Mouse (Mus musculus) liver, adult 2 months (tissue): ENCODE data around the gene Akr1c18. TPM values are rescaled to one million over a fixed set of nuclear protein-coding genes. Genes with fewer than 3 reads are reported as not detected.

Experiments
- DNase-seq: peaks from one replicate; pipeline ENCODE4 v3.0.0-alpha.2; 2011; ENCODE audit warnings: low read depth, low spot score; ENCODE audit errors: extremely low read depth
- H3K27ac ChIP-seq: fragments of 200-500 bp; replicated peaks from 2 replicates; pipeline ENCODE4 v1.5.1; 2012; ENCODE audit warnings: low read depth, mild to moderate bottlenecking, control low read depth, inconsistent platforms, low read length; ENCODE audit not compliant: insufficient read depth
- H3K27me3 ChIP-seq: fragments of 200-500 bp; 2 replicates; pipeline ENCODE4 v1.6.1; 2012; ENCODE audit warnings: mild to moderate bottlenecking, moderate library complexity, low read length, inconsistent platforms; ENCODE audit not compliant: control insufficient read depth, insufficient read depth
- H3K36me3 ChIP-seq: fragments of 200-500 bp; 2 replicates; pipeline ENCODE4 v1.6.1; 2012; ENCODE audit warnings: low read length, inconsistent platforms; ENCODE audit not compliant: control insufficient read depth, insufficient read depth
- H3K4me1 ChIP-seq: fragments of 200-500 bp; 2 replicates; pipeline ENCODE4 v1.6.1; 2011; ENCODE audit warnings: low read length; ENCODE audit not compliant: control insufficient read depth, insufficient read depth
- H3K4me3 ChIP-seq: fragments of 200-500 bp; 2 replicates; pipeline ENCODE4 v1.5.1; 2011; ENCODE audit warnings: low read depth, mild to moderate bottlenecking, control low read depth, low read length, moderate library complexity; ENCODE audit not compliant: insufficient read depth
- H3K79me2 ChIP-seq: fragments of 200-500 bp; 2 replicates; pipeline ENCODE4 v1.6.1; 2012; ENCODE audit warnings: inconsistent platforms, mild to moderate bottlenecking, low read length, moderate library complexity; ENCODE audit not compliant: control insufficient read depth, insufficient read depth
- H3K9ac ChIP-seq: fragments of 200-500 bp; 2 replicates; pipeline ENCODE4 v1.6.1; 2012; ENCODE audit warnings: low read depth, mild to moderate bottlenecking, control low read depth, inconsistent platforms, low read length
- CTCF ChIP-seq: fragments of 200-500 bp; IDR thresholded peaks from 2 replicates; pipeline ENCODE4 v1.5.1; 2011; ENCODE audit warnings: low read depth, low read length, control low read depth
- POLR2A ChIP-seq: fragments of 200-500 bp; IDR thresholded peaks from 2 replicates; pipeline ENCODE4 v1.6.1; 2011; ENCODE audit warnings: low read length, control low read depth; ENCODE audit not compliant: insufficient read depth; ENCODE audit errors: extremely low read depth
- whole genome bisulfite sequencing: fragments of 180-500 bp; shearing (Covaris S2); methylation state at CpG from one replicate; pipeline ENCODE4 v1.1.7; 2018; 5-methylcytosine and 5-hydroxymethylcytosine counted together
- polyA plus RNA-seq: library from polyadenylated mRNA; depleted of rRNA; stranded (reverse); fragments of >200 nt; gene quantifications from 2 replicates; pipeline ENCODE4 v1.2.3, GENCODE M21; 2012
- total RNA-seq: library from RNA; depleted of rRNA; stranded (reverse); fragments of >200 nt; gene quantifications from 2 replicates; pipeline ENCODE4 v1.2.3, GENCODE M21; 2014

Gene Akr1c18
- total and polyA plus RNA-seq, 2 experiments = 0.55 TPM; not detected in 1

- no peaks in the 10 kb centered on the region for H3K27me3 ChIP-seq
- no peak for DNase-seq
- no peak overlapping the region for H3K9ac ChIP-seq
- H3K4me1 ChIP-seq = no peaks in the 10 kb centered on the region
- no peaks in the 10 kb centered on the region for H3K36me3 ChIP-seq
- WGBS = 46% methylated on average over 2 of the region's 2 CpGs
- H3K27ac ChIP-seq = no peak overlapping the region
- TF ChIP-seq POLR2A = no peak
- TF ChIP-seq CTCF = no peak
- no peaks in the 10 kb centered on the region for H3K79me2 ChIP-seq
- no peak overlapping the region for H3K4me3 ChIP-seq
Observed at GRCm38 (mm10) chr13:4172978-4173377, 22.5 kb upstream of the Akr1c18 start.

- Histone ChIP-seq H3K4me1 (no peaks in the 10 kb centered on the region), H3K36me3 (no peaks in the 10 kb centered on the region), H3K9ac (no peak overlapping the region), H3K27ac (no peak overlapping the region), H3K4me3 (no peak overlapping the region), H3K79me2 (no peaks in the 10 kb centered on the region), H3K27me3 (no peaks in the 10 kb centered on the region)
- no peak for DNase-seq
- TF ChIP-seq CTCF (no peak), POLR2A (no peak)
- WGBS = 48% methylated on average over 1 of the region's 1 CpGs
Observed at GRCm38 (mm10) chr13:4168006-4168405, 17.6 kb upstream of the Akr1c18 start.

- TF ChIP-seq CTCF = no peak
- TF ChIP-seq POLR2A = no peak
- WGBS = 88% methylated on average over 2 of the region's 2 CpGs
- H3K36me3 ChIP-seq = no peaks in the 10 kb centered on the region
Observed at GRCm38 (mm10) chr13:4155286-4155685, 4.8 kb upstream of the Akr1c18 start.

DNA sequence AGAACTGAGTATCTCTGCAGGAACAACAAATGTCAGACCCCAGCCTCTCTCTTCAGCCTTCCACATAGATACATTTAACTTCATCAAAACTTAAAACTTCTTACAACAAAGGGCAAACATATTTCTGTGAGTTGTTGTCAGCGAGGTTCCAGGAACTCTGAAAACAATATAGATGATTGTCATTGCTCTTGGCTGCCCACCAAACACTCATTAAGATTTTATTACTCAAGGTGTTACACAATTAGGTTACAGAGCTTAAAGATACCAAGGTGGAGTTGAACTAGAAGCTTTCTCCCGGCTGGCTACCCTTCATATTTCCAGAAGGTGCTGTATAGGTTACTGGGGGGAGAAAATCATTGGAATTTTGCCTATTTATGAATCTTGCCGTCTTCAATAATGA lies 3.1 kb upstream of the Akr1c18 start:
- TF ChIP-seq CTCF = no peak
- TF ChIP-seq POLR2A = no peak
- Histone ChIP-seq H3K27me3 (no peaks in the 10 kb centered on the region), H3K9ac (no peak overlapping the region), H3K36me3 (no peaks in the 10 kb centered on the region), H3K27ac (no peak overlapping the region), H3K79me2 (no peaks in the 10 kb centered on the region), H3K4me3 (no peak overlapping the region), H3K4me1 (no peaks in the 10 kb centered on the region)
- DNase-seq = no peak
- 88% methylated on average over 3 of the region's 3 CpGs for WGBS

More at GRCm38 (mm10) chr13:4155286-4155685, 4.8 kb upstream of the Akr1c18 start:
- DNase-seq = no peak
- Histone ChIP-seq H3K27ac (no peak overlapping the region), H3K9ac (no peak overlapping the region), H3K79me2 (no peaks in the 10 kb centered on the region), H3K4me3 (no peak overlapping the region), H3K4me1 (no peaks in the 10 kb centered on the region), H3K27me3 (no peaks in the 10 kb centered on the region)

- no peak for DNase-seq
- Histone ChIP-seq H3K9ac (no peak overlapping the region), H3K79me2 (no peaks in the 10 kb centered on the region), H3K4me3 (no peak overlapping the region), H3K27ac (no peak overlapping the region), H3K4me1 (no peaks in the 10 kb centered on the region), H3K36me3 (no peaks in the 10 kb centered on the region), H3K27me3 (no peaks in the 10 kb centered on the region)
- TF ChIP-seq CTCF (no peak), POLR2A (no peak)
- 83% methylated on average over 2 of the region's 2 CpGs for WGBS
Observed at GRCm38 (mm10) chr13:4152908-4153307, 2.5 kb upstream of the Akr1c18 start.

- no peaks in the 10 kb centered on the region for H3K27me3 ChIP-seq
- TF ChIP-seq CTCF (no peak), POLR2A (no peak)
- WGBS = 77% methylated on average over 1 of the region's 1 CpGs
Observed at GRCm38 (mm10) chr13:4144261-4144660, 6.2 kb downstream of the Akr1c18 start.

More at GRCm38 (mm10) chr13:4144261-4144660, 6.2 kb downstream of the Akr1c18 start:
- Histone ChIP-seq H3K9ac (no peak overlapping the region), H3K27ac (no peak overlapping the region), H3K36me3 (no peaks in the 10 kb centered on the region), H3K79me2 (no peaks in the 10 kb centered on the region), H3K4me3 (no peak overlapping the region), H3K4me1 (no peaks in the 10 kb centered on the region; the same call in 1 of the 2 replicates)
- no peak for DNase-seq
